Mouse (Mus musculus) ovary, adult 10 weeks (tissue): ENCODE results near the gene Vmn2r101. TPM values are rescaled to one million over a fixed set of nuclear protein-coding genes. Genes with fewer than 3 reads are reported as not detected.

Experiments used
- polyA plus RNA-seq: library from polyadenylated mRNA; stranded (reverse); fragments of 350-450 nt; fragmentation: Illumina TruSeq; extraction: RNeasy Lipid Tissue Mini Kit (QIAGEN cat#74804); gene quantifications from one replicate; pipeline ENCODE4 v1.2.3, GENCODE M21; 2014

The Vmn2r101 gene
- not detected for polyA plus RNA-seq

GRCm38 (mm10) chr17:19576927-19577326 is at the start of gene Vmn2r101:
Gene Vmn2r101 (plus strand): TSS chr17:19577227.

GRCm38 (mm10) chr17:19660028-19660427 is 83.0 kb downstream of the Vmn2r101 start, which contains the start of gene Vmn2r102:
Gene Vmn2r102 (plus strand): TSS chr17:19660328.

Other genes with a start within 250 kb of the Vmn2r101 start
- not detected for gene Vmn2r99, start 215.3 kb upstream of the Vmn2r101 start, polyA plus RNA-seq
- not detected for gene Vmn2r100, start 72.5 kb upstream of the Vmn2r101 start, polyA plus RNA-seq
- not detected for gene Vmn2r102, start 83.1 kb downstream of the Vmn2r101 start, polyA plus RNA-seq
- not detected for gene Vmn2r103, start 196.1 kb downstream of the Vmn2r101 start, polyA plus RNA-seq